Mouse (Mus musculus) forebrain, embryonic 10.5 days (tissue): Measurements from ENCODE around the gene Gm21860. TPM values are rescaled to one million over a fixed set of nuclear protein-coding genes. Genes with fewer than 3 reads are reported as not detected.
A peak's percentile ranks its signal among the peaks of the same experiment; 100 is the strongest.
"Not testable (repeated sequence)": the region's sequence is repeated elsewhere in the genome, so short reads cannot be mapped to it uniquely, and the experiment has no call there.

Experiments
- DNase-seq: peaks from one replicate; pipeline ENCODE4 v3.0.0-alpha.2; 2017; ENCODE audit warnings: low spot score; ENCODE audit errors: extremely low spot score
- H3K27ac ChIP-seq: fragments of 300-500 bp; sonication (generic); 2 replicates; pipeline ENCODE4 v1.5.1; 2016; ENCODE audit warnings: mild to moderate bottlenecking
- H3K27me3 ChIP-seq: fragments of 300-500 bp; sonication (generic); 2 replicates; pipeline ENCODE4 v1.6.1; 2016; ENCODE audit warnings: mild to moderate bottlenecking; ENCODE audit not compliant: poor library complexity, severe bottlenecking
- H3K36me3 ChIP-seq: fragments of 300-500 bp; sonication (generic); replicated peaks from 2 replicates; pipeline ENCODE4 v1.6.1; 2016; ENCODE audit warnings: mild to moderate bottlenecking, moderate library complexity
- H3K4me1 ChIP-seq: fragments of 300-500 bp; sonication (generic); 2 replicates; pipeline ENCODE4 v1.6.1; 2016
- H3K4me3 ChIP-seq: fragments of 300-500 bp; sonication (generic); 2 replicates; pipeline ENCODE4 v1.5.1; 2016; ENCODE audit warnings: mild to moderate bottlenecking, moderate library complexity
- H3K9me3 ChIP-seq: fragments of 300-500 bp; sonication (generic); 2 replicates; pipeline ENCODE4 v1.6.1; 2016; ENCODE audit warnings: mild to moderate bottlenecking, moderate library complexity
- WGBS: fragments of 180-500 bp; shearing (Covaris S2); methylation state at CpG from one replicate; pipeline ENCODE4 v1.1.7; 2016; 5-methylcytosine and 5-hydroxymethylcytosine counted together
- polyA plus RNA-seq: library from polyadenylated mRNA; unstranded; fragments of >200 nt; fragmentation: Nextera tagmentation; extraction: Ambion mirVana; gene quantifications from 2 replicates; pipeline ENCODE4 v1.2.1, GENCODE M21; 2016

Gene Gm21860
- polyA plus RNA-seq, 1 experiment from 2014 or later, result not detected

- not testable (repeated sequence) for H3K36me3 ChIP-seq, DNase-seq, H3K4me1 ChIP-seq, H3K27ac ChIP-seq, H3K27me3 ChIP-seq, H3K4me3 ChIP-seq
- 84% methylated on average over 10 of the region's 13 CpGs for WGBS
- peaks cover 14% of the 10 kb centered on the region for H3K9me3 ChIP-seq
Measured at GRCm38 (mm10) chrY:90728251-90728904, 26.2 kb downstream of the Gm21860 start.

DNA sequence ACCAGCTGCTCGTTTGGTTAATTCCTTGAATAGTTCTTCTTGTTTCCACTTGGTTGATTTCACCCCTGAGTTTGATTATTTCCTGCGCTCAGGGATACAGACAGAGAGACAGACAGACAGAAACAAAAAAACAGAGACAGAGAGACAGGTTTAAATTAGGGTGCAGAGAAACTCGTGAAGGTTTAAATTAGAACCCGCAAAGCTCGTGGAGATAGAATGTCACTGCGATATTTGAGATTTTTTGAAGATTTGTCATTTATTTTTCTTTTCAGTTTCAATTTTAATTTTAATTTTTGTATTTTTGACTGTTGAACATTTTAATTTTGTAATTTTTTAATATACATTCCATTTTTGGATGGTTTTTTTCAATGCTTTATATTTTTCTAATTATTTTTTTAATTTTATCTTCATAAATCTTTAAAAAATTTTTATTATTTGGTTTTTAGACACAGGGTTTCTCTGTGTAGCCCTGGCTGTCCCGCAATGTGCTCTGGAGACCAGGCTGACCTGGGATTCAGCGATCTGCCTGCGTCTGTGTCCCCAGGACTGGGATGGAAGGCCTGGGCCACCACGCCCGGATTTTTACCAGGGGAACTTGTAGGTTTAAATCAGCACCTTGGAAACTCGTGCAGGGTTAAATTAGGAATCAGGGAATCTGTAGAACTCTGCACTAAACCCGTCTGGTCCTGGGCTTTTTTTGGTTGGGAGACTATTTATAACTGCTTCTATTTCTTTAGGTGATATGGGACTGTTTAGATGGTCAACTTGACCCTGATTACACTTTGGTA is 27.3 kb downstream of the Gm21860 start:
- not testable (repeated sequence) for DNase-seq, H3K27me3 ChIP-seq, H3K27ac ChIP-seq, H3K4me1 ChIP-seq, H3K4me3 ChIP-seq, H3K36me3 ChIP-seq
- WGBS, result 79% methylated on average over 13 of the region's 13 CpGs
- peaks cover 14% of the 10 kb centered on the region for H3K9me3 ChIP-seq

DNA sequence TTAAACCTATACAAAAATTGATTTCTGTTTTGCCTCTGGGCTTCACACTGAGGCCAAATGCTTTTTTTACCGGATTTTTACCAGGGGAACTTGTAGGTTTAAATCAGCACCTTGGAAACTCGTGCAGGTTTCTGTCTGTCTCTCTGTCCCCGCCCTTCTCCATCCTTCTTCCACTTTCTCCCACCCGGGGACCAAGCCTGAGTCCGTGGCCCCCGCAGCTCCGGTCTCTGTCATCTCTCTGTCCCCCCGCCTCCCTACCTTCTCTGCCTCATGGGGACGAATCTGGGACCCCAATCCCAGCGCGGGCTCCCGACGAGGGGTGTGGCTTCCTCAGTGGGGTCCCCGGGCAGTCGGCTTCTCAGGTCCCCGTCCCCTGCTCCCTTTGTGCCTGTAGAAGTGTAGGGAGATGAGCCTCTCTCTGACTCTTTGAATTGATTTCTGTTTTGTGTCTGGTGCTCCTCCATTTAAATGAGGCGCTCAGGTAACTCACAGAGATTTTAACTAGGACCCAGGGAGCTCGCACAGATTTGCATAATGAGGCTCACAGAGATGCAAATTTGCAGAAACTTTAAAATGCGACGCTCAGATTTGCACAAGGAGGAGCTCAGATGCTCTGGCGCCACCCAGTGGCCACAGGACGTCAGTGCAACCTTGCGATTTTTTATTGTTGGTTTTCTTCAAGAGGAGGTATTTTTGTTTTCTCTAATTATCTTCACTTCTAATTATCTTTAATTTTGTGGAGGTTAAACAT is 28.7 kb downstream of the Gm21860 start:
- not testable (repeated sequence) for H3K9me3 ChIP-seq, H3K27ac ChIP-seq, H3K4me1 ChIP-seq, H3K27me3 ChIP-seq, H3K4me3 ChIP-seq, H3K36me3 ChIP-seq
- 85% methylated on average over 23 of the region's 23 CpGs for WGBS
- DNase-seq, result peak; percentile 14

DNA sequence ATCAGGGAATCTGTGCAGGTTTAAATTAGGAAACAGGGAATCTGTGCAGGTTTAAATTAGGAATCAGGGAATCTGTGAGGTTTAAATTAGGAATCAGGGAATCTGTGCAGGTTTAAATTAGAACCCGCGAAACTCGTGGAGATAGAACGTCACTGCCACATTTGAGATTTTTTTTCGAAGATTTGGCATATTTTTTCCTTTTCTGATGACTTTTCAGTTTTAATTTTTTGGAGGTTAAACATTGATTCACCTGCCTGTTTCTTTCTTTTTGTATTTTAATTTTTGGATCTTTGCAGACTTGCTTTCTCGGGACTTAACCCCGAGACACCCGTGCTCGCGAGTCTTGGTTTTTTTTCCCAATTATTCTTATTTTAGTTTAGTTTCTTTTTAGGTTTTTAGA is 29.5 kb downstream of the Gm21860 start:
- not testable (repeated sequence) for H3K27ac ChIP-seq, H3K4me1 ChIP-seq, H3K9me3 ChIP-seq, H3K36me3 ChIP-seq, H3K27me3 ChIP-seq, H3K4me3 ChIP-seq, DNase-seq
- WGBS, result 87% methylated on average over 10 of the region's 10 CpGs

- DNase-seq, H3K27me3 ChIP-seq, H3K36me3 ChIP-seq, H3K4me3 ChIP-seq, H3K27ac ChIP-seq, H3K9me3 ChIP-seq, H3K4me1 ChIP-seq: not testable (repeated sequence)
- 61% methylated on average over 8 of the region's 8 CpGs for WGBS
Measured at GRCm38 (mm10) chrY:90724014-90724709, 30.5 kb downstream of the Gm21860 start.

GRCm38 (mm10) chrY:90723336-90723987 is 31.2 kb downstream of the Gm21860 start:
- 74% methylated on average over 9 of the region's 9 CpGs for WGBS
- not testable (repeated sequence) for H3K36me3 ChIP-seq, H3K4me1 ChIP-seq, H3K4me3 ChIP-seq, H3K27ac ChIP-seq, DNase-seq, H3K27me3 ChIP-seq
- H3K9me3 ChIP-seq, result peaks cover 13% of the 10 kb centered on the region

GRCm38 (mm10) chrY:90720505-90720904 is 34.1 kb downstream of the Gm21860 start:
- not testable (repeated sequence) for H3K27me3 ChIP-seq, DNase-seq, H3K27ac ChIP-seq, H3K4me1 ChIP-seq, H3K36me3 ChIP-seq, H3K4me3 ChIP-seq
- H3K9me3 ChIP-seq, result peaks cover 14% of the 10 kb centered on the region
- 36% methylated on average over 5 of the region's 5 CpGs for WGBS

GRCm38 (mm10) chrY:90719403-90720232 is 35.0 kb downstream of the Gm21860 start:
- H3K27me3 ChIP-seq, DNase-seq, H3K4me3 ChIP-seq, H3K4me1 ChIP-seq, H3K27ac ChIP-seq, H3K36me3 ChIP-seq: not testable (repeated sequence)
- peaks cover 14% of the 10 kb centered on the region for H3K9me3 ChIP-seq
- WGBS, result 82% methylated on average over 13 of the region's 13 CpGs

- not testable (repeated sequence) for H3K4me3 ChIP-seq, H3K9me3 ChIP-seq, H3K27ac ChIP-seq, H3K36me3 ChIP-seq, H3K27me3 ChIP-seq, H3K4me1 ChIP-seq
- WGBS, result 76% methylated on average over 22 of the region's 22 CpGs
- peak; percentile 31 for DNase-seq
Measured at GRCm38 (mm10) chrY:90718583-90719402, 35.8 kb downstream of the Gm21860 start.

DNA sequence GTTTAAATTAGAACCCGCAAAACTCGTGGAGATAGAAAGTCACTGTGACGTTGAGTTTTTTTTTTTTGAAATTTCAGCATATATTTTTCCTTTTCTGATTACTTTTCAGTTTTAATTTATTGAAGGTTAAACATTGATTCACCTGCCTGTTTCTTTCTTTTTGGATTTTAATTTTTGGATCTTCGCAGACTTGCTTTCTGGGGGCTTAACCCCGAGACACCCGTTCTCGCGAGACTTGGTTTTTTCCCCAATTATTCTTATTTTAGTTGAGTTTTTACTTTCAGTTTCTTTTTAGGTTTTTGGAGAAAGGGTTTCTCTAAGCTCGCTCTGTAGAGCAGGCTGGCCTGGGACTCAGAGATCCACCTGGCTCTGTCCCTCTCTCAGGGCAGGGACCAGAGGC is 36.6 kb downstream of the Gm21860 start:
- DNase-seq, result not testable (repeated sequence)
- WGBS, result 84% methylated on average over 9 of the region's 9 CpGs

GRCm38 (mm10) chrY:90717496-90717895 is 37.1 kb downstream of the Gm21860 start:
- not testable (repeated sequence) for H3K27me3 ChIP-seq, H3K27ac ChIP-seq, H3K4me1 ChIP-seq, H3K9me3 ChIP-seq, H3K4me3 ChIP-seq, H3K36me3 ChIP-seq, DNase-seq
- 69% methylated on average over 7 of the region's 7 CpGs for WGBS

More for the DNA sequence above, 36.6 kb downstream of the Gm21860 start:
- not testable (repeated sequence) for H3K4me1 ChIP-seq, H3K27ac ChIP-seq, H3K9me3 ChIP-seq, H3K4me3 ChIP-seq, H3K36me3 ChIP-seq, H3K27me3 ChIP-seq
